Mouse (Mus musculus): ENCODE data around the gene Mast3. TPM values are rescaled to one million over a fixed set of nuclear protein-coding genes. Genes with fewer than 3 reads are reported as not detected.

Mast3 gene
- polyA plus RNA-seq, 1 experiment from 2014 or later: 8.5 TPM

- Histone ChIP-seq H3K4me2 (peak within 1 kb of the TSS; percentile 91), H3K27ac (ENCODE audit: low read depth, low read length) (peak within 1 kb of the TSS; percentile 91), H3K4me1 (ENCODE audit: control insufficient read depth, insufficient read depth, low read length) (peaks cover 4% of the 10 kb centered on the region), H3K27me3 (ENCODE audit: control insufficient read depth, insufficient read depth, low read length) (peaks cover 16% of the 10 kb centered on the region), H3K36me3 (ENCODE audit: control insufficient read depth, insufficient read depth, low read length) (0 out of 2 replicates have a peak, but pooled peaks cover 3% of the 10 kb centered on the region), H3K9me3 (replicated peaks; ENCODE audit: control insufficient read depth, low read length) (no peaks in the 10 kb centered on the region), H3K4me3 (ENCODE audit: low read depth, low read length) (peak within 1 kb of the TSS; percentile 78), H3K9ac (ENCODE audit: low read depth, low read length) (peak within 1 kb of the TSS; percentile 84)
- ATAC-seq (replicated peaks; ENCODE audit: insufficient number of reproducible peaks, low FRiP score, low TSS enrichment): peak; percentile 93
- 2% methylated on average over 55 of the region's 55 CpGs for WGBS (ENCODE audit: insufficient replicate concordance)
These were observed 34.8 kb upstream of the Mast3 start, which contains the start of gene Arrdc2 for GRCm38 (mm10) chr8:70839408-70840351. Arrdc2 (minus strand) TSS chr8:70839720.

- Histone ChIP-seq H3K4me1 (ENCODE audit: control insufficient read depth, insufficient read depth, low read length) (peaks cover 4% of the 10 kb centered on the region), H3K4me2 (peak overlapping the region; percentile 91), H3K36me3 (ENCODE audit: control insufficient read depth, insufficient read depth, low read length) (0 out of 2 replicates have a peak, but pooled peaks cover 3% of the 10 kb centered on the region), H3K27me3 (ENCODE audit: control insufficient read depth, insufficient read depth, low read length) (peaks cover 16% of the 10 kb centered on the region), H3K9me3 (replicated peaks; ENCODE audit: control insufficient read depth, low read length) (no peaks in the 10 kb centered on the region), H3K4me3 (ENCODE audit: low read depth, low read length) (peak overlapping the region; percentile 78), H3K27ac (ENCODE audit: low read depth, low read length) (peak overlapping the region; percentile 91), H3K9ac (ENCODE audit: low read depth, low read length) (peak overlapping the region; percentile 84)
- ATAC-seq (replicated peaks; ENCODE audit: insufficient number of reproducible peaks, low FRiP score, low TSS enrichment): peak; percentile 21; the same call in 1 of the 2 replicates
- 2% methylated on average over 66 of the region's 66 CpGs for WGBS (ENCODE audit: insufficient replicate concordance)
These were observed 34.0 kb upstream of the Mast3 start for GRCm38 (mm10) chr8:70838654-70839407.

- no peak for ATAC-seq (replicated peaks; ENCODE audit: insufficient number of reproducible peaks, low FRiP score, low TSS enrichment)
- H3K9ac ChIP-seq (ENCODE audit: low read depth, low read length): no peak overlapping the region
- no peak overlapping the region for H3K27ac ChIP-seq (ENCODE audit: low read depth, low read length)
- H3K27me3 ChIP-seq (ENCODE audit: control insufficient read depth, insufficient read depth, low read length): peaks cover 2% of the 10 kb centered on the region
- H3K9me3 ChIP-seq (replicated peaks; ENCODE audit: control insufficient read depth, low read length): no peaks in the 10 kb centered on the region
- H3K36me3 ChIP-seq (ENCODE audit: control insufficient read depth, insufficient read depth, low read length): 0 out of 2 replicates have a peak, but pooled peaks cover 3% of the 10 kb centered on the region
- H3K4me2 ChIP-seq: peak overlapping the region; percentile 6; the same call in 1 of the 2 replicates
- H3K4me1 ChIP-seq (ENCODE audit: control insufficient read depth, insufficient read depth, low read length): peaks cover 6% of the 10 kb centered on the region
- H3K4me3 ChIP-seq (ENCODE audit: low read depth, low read length): no peak overlapping the region
- WGBS (ENCODE audit: insufficient replicate concordance): 86% methylated on average over 12 of the region's 12 CpGs
These were observed 31.8 kb upstream of the Mast3 start for GRCm38 (mm10) chr8:70836666-70837065.

GRCm38 (mm10) chr8:70834071-70834470 is 29.2 kb upstream of the Mast3 start:
- Histone ChIP-seq H3K36me3 (ENCODE audit: control insufficient read depth, insufficient read depth, low read length) (0 out of 2 replicates have a peak, but pooled peaks cover 3% of the 10 kb centered on the region), H3K9ac (ENCODE audit: low read depth, low read length) (no peak overlapping the region), H3K4me1 (ENCODE audit: control insufficient read depth, insufficient read depth, low read length) (peaks cover 6% of the 10 kb centered on the region), H3K4me3 (ENCODE audit: low read depth, low read length) (no peak overlapping the region), H3K27ac (ENCODE audit: low read depth, low read length) (no peak overlapping the region), H3K9me3 (replicated peaks; ENCODE audit: control insufficient read depth, low read length) (no peaks in the 10 kb centered on the region), H3K4me2 (no peak overlapping the region), H3K27me3 (ENCODE audit: control insufficient read depth, insufficient read depth, low read length) (no peaks in the 10 kb centered on the region; the same call in 1 of the 2 replicates)
- WGBS (ENCODE audit: insufficient replicate concordance): 92% methylated on average over 3 of the region's 3 CpGs
- ATAC-seq (replicated peaks; ENCODE audit: insufficient number of reproducible peaks, low FRiP score, low TSS enrichment): no peak

GRCm38 (mm10) chr8:70833520-70833919 is 28.7 kb upstream of the Mast3 start:
- WGBS (ENCODE audit: insufficient replicate concordance): 31% methylated on average over 15 of the region's 15 CpGs
- no peaks in the 10 kb centered on the region for H3K9me3 ChIP-seq (replicated peaks; ENCODE audit: control insufficient read depth, low read length)
- no peak overlapping the region for H3K4me3 ChIP-seq (ENCODE audit: low read depth, low read length)
- H3K4me2 ChIP-seq: no peak overlapping the region
- no peak for ATAC-seq (replicated peaks; ENCODE audit: insufficient number of reproducible peaks, low FRiP score, low TSS enrichment)
- H3K9ac ChIP-seq (ENCODE audit: low read depth, low read length): no peak overlapping the region
- H3K27ac ChIP-seq (ENCODE audit: low read depth, low read length): no peak overlapping the region
- H3K27me3 ChIP-seq (ENCODE audit: control insufficient read depth, insufficient read depth, low read length): no peaks in the 10 kb centered on the region; the same call in 1 of the 2 replicates
- H3K36me3 ChIP-seq (ENCODE audit: control insufficient read depth, insufficient read depth, low read length): 0 out of 2 replicates have a peak, but pooled peaks cover 3% of the 10 kb centered on the region
- peaks cover 5% of the 10 kb centered on the region for H3K4me1 ChIP-seq (ENCODE audit: control insufficient read depth, insufficient read depth, low read length)

- H3K27ac ChIP-seq (ENCODE audit: low read depth, low read length): no peak overlapping the region
- no peaks in the 10 kb centered on the region for H3K9me3 ChIP-seq (replicated peaks; ENCODE audit: control insufficient read depth, low read length)
- no peaks in the 10 kb centered on the region; the same call in 1 of the 2 replicates for H3K27me3 ChIP-seq (ENCODE audit: control insufficient read depth, insufficient read depth, low read length)
- 0 out of 2 replicates have a peak, but pooled peaks cover 2% of the 10 kb centered on the region for H3K4me1 ChIP-seq (ENCODE audit: control insufficient read depth, insufficient read depth, low read length)
- 0 out of 2 replicates have a peak, but pooled peaks cover 3% of the 10 kb centered on the region for H3K36me3 ChIP-seq (ENCODE audit: control insufficient read depth, insufficient read depth, low read length)
- no peak overlapping the region for H3K4me2 ChIP-seq
- ATAC-seq (replicated peaks; ENCODE audit: insufficient number of reproducible peaks, low FRiP score, low TSS enrichment): no peak
- 48% methylated on average over 9 of the region's 9 CpGs for WGBS (ENCODE audit: insufficient replicate concordance)
- H3K9ac ChIP-seq (ENCODE audit: low read depth, low read length): no peak overlapping the region
- no peak overlapping the region for H3K4me3 ChIP-seq (ENCODE audit: low read depth, low read length)
These were observed 28.2 kb upstream of the Mast3 start for GRCm38 (mm10) chr8:70833018-70833482.

- no peaks in the 10 kb centered on the region for H3K9me3 ChIP-seq (replicated peaks; ENCODE audit: control insufficient read depth, low read length)
- H3K4me2 ChIP-seq: no peak overlapping the region
- 0 out of 2 replicates have a peak, but pooled peaks cover 3% of the 10 kb centered on the region for H3K36me3 ChIP-seq (ENCODE audit: control insufficient read depth, insufficient read depth, low read length)
- H3K9ac ChIP-seq (ENCODE audit: low read depth, low read length): no peak overlapping the region
- H3K4me3 ChIP-seq (ENCODE audit: low read depth, low read length): no peak overlapping the region
- no peaks in the 10 kb centered on the region; the same call in 1 of the 2 replicates for H3K27me3 ChIP-seq (ENCODE audit: control insufficient read depth, insufficient read depth, low read length)
- ATAC-seq (replicated peaks; ENCODE audit: insufficient number of reproducible peaks, low FRiP score, low TSS enrichment): no peak
- WGBS (ENCODE audit: insufficient replicate concordance): 65% methylated on average over 11 of the region's 11 CpGs
- 0 out of 2 replicates have a peak, but pooled peaks cover 2% of the 10 kb centered on the region for H3K4me1 ChIP-seq (ENCODE audit: control insufficient read depth, insufficient read depth, low read length)
- H3K27ac ChIP-seq (ENCODE audit: low read depth, low read length): no peak overlapping the region
These were observed 27.5 kb upstream of the Mast3 start for GRCm38 (mm10) chr8:70832371-70832770.

GRCm38 (mm10) chr8:70831517-70831916 is 26.7 kb upstream of the Mast3 start:
- Histone ChIP-seq H3K36me3 (ENCODE audit: control insufficient read depth, insufficient read depth, low read length) (0 out of 2 replicates have a peak, but pooled peaks cover 3% of the 10 kb centered on the region), H3K9me3 (replicated peaks; ENCODE audit: control insufficient read depth, low read length) (peaks cover 3% of the 10 kb centered on the region; the same call in 1 of the 2 replicates), H3K27me3 (ENCODE audit: control insufficient read depth, insufficient read depth, low read length) (no peaks in the 10 kb centered on the region; the same call in 1 of the 2 replicates), H3K9ac (ENCODE audit: low read depth, low read length) (no peak overlapping the region), H3K27ac (ENCODE audit: low read depth, low read length) (no peak overlapping the region), H3K4me1 (ENCODE audit: control insufficient read depth, insufficient read depth, low read length) (0 out of 2 replicates have a peak, but pooled peaks cover 2% of the 10 kb centered on the region), H3K4me2 (no peak overlapping the region), H3K4me3 (ENCODE audit: low read depth, low read length) (no peak overlapping the region)
- WGBS (ENCODE audit: insufficient replicate concordance): 86% methylated on average over 8 of the region's 8 CpGs
- no peak for ATAC-seq (replicated peaks; ENCODE audit: insufficient number of reproducible peaks, low FRiP score, low TSS enrichment)
